Mouse (Mus musculus): ENCODE results near the gene Mdfi. TPM values are rescaled to one million over a fixed set of nuclear protein-coding genes. Genes with fewer than 3 reads are reported as not detected.
A peak's percentile ranks its signal among the peaks of the same experiment; 100 is the strongest.
"Not testable (repeated sequence)": the region's sequence is repeated elsewhere in the genome, so short reads cannot be mapped to it uniquely, and the experiment has no call there.

Gene Mdfi
- polyA plus RNA-seq, 1 experiment from 2014 or later, result 7.7 TPM

GRCm38 (mm10) chr17:47851798-47852360 is 17.4 kb upstream of the Mdfi start:
- peak overlapping the region; percentile 49 for H3K4me2 ChIP-seq (replicated peaks)
- not testable (repeated sequence) for ATAC-seq (ENCODE audit: low FRiP score); DNase-seq (ENCODE audit: low spot score); H3K27ac ChIP-seq; H3K4me1 ChIP-seq (replicated peaks; ENCODE audit: control insufficient read depth, insufficient read depth, low read length); H3K9me3 ChIP-seq (ENCODE audit: control insufficient read depth, low read length); H3K36me3 ChIP-seq (replicated peaks; ENCODE audit: control insufficient read depth, insufficient read depth); H3K9ac ChIP-seq
- WGBS, result 17% methylated on average over 22 of the region's 22 CpGs
- peaks cover 10% of the 10 kb centered on the region for H3K27me3 ChIP-seq (ENCODE audit: control insufficient read depth, insufficient read depth, low read length)
- 0 out of 2 replicates have a peak overlapping the region, but pooled peaks have one; percentile 8 for H3K4me3 ChIP-seq (replicated peaks; ENCODE audit: low read length)

DNA sequence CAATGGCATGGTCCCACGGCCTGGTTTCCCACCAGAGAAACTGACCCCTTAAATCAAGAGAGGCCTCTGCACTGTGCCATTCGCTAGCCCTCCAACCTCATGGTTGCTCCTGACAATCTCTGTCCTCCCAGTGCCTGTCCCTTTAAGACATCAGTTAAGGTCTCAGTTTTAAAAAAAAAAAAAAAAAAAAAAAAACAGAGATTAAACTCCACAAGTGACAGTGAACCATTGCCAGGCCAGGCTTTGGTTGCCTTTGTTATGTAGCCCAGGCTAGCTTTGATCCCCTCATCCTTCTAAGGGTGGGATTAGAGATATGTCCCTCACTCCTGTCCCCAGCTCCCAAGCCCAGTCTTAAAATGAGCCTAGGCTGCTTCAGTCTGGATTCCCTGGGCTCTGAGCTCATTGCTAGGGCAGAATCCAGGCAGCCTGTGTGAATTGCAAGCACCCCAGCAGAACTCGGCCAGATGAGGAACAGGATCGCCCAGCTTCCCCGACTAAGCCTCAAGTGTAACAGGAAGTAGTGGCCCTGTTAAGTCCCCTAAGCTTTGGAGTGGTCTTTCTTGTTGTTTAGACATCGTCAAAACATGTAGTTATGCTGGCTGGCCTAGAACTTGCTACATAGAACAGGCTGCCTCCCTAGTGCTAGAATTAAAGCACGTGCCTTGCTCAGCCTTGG is 16.3 kb upstream of the Mdfi start:
- H3K27ac ChIP-seq, result no peak overlapping the region
- no peak overlapping the region for H3K9ac ChIP-seq
- no peak overlapping the region for H3K4me3 ChIP-seq (replicated peaks; ENCODE audit: low read length)
- H3K4me2 ChIP-seq (replicated peaks), result no peak overlapping the region
- no peak for DNase-seq (ENCODE audit: low spot score)
- no peak for ATAC-seq (ENCODE audit: low FRiP score)
- H3K9me3 ChIP-seq (ENCODE audit: control insufficient read depth, low read length), result no peaks in the 10 kb centered on the region
- 79% methylated on average over 7 of the region's 7 CpGs for WGBS
- H3K36me3 ChIP-seq (replicated peaks; ENCODE audit: control insufficient read depth, insufficient read depth), result no peaks in the 10 kb centered on the region
- no peaks in the 10 kb centered on the region for H3K4me1 ChIP-seq (replicated peaks; ENCODE audit: control insufficient read depth, insufficient read depth, low read length)
- peaks cover 10% of the 10 kb centered on the region for H3K27me3 ChIP-seq (ENCODE audit: control insufficient read depth, insufficient read depth, low read length)

DNA sequence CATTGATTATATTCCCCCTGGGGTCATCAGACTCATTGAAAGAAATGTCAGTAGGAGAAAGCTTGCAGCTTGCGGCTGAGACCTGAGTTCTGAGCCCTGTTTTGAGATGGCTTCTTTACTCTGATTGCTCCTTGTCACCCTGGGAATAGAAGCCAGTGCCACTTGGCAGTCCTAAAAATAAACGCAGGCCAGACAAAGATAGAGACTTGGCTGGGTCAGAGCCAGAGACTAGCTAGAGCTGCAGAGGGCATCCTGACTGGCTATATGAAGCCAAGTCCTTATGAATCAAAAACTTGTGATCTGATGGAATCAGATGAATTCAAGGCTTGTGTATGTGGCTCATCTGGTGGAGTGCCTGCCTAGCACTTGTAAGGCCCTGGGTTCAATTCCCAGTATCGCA is 15.5 kb upstream of the Mdfi start:
- Histone ChIP-seq H3K4me3 (replicated peaks; ENCODE audit: low read length) (no peak overlapping the region), H3K9ac (no peak overlapping the region), H3K4me2 (replicated peaks) (no peak overlapping the region), H3K36me3 (replicated peaks; ENCODE audit: control insufficient read depth, insufficient read depth) (no peaks in the 10 kb centered on the region), H3K4me1 (replicated peaks; ENCODE audit: control insufficient read depth, insufficient read depth, low read length) (no peaks in the 10 kb centered on the region), H3K27me3 (ENCODE audit: control insufficient read depth, insufficient read depth, low read length) (peaks cover 10% of the 10 kb centered on the region), H3K27ac (no peak overlapping the region), H3K9me3 (ENCODE audit: control insufficient read depth, low read length) (no peaks in the 10 kb centered on the region)
- no peak for ATAC-seq (ENCODE audit: low FRiP score)
- no peak for DNase-seq (ENCODE audit: low spot score)
- WGBS, result 69% methylated on average over 3 of the region's 3 CpGs

DNA sequence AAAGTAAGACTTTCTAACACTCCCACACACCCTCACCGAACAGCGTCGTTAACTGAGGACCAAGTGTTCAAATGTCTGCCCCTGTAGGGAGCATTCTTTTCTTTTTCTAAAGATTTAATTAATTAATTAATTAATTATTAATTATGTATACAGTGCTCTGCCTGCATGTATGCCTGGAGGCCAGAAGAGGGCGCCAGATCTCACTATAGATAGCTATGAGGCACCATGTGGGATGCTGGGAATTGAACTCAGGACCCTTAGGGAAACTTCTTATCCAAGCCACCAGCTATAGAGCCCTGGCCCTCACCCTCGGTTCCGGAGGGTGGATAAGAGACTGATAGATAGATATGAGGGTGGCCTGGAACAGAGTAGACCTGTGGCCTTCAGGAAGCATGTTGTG is 13.5 kb upstream of the Mdfi start:
- no peak overlapping the region for H3K9ac ChIP-seq
- no peak overlapping the region for H3K4me2 ChIP-seq (replicated peaks)
- H3K36me3 ChIP-seq (replicated peaks; ENCODE audit: control insufficient read depth, insufficient read depth), result no peaks in the 10 kb centered on the region
- H3K4me3 ChIP-seq (replicated peaks; ENCODE audit: low read length), result no peak overlapping the region
- ATAC-seq (ENCODE audit: low FRiP score) (no peak), DNase-seq (ENCODE audit: low spot score) (no peak)
- H3K27ac ChIP-seq, result no peak overlapping the region
- H3K9me3 ChIP-seq (ENCODE audit: control insufficient read depth, low read length), result no peaks in the 10 kb centered on the region
- H3K4me1 ChIP-seq (replicated peaks; ENCODE audit: control insufficient read depth, insufficient read depth, low read length), result no peaks in the 10 kb centered on the region
- WGBS, result 83% methylated on average over 6 of the region's 6 CpGs
- H3K27me3 ChIP-seq (ENCODE audit: control insufficient read depth, insufficient read depth, low read length), result peaks cover 10% of the 10 kb centered on the region

DNA sequence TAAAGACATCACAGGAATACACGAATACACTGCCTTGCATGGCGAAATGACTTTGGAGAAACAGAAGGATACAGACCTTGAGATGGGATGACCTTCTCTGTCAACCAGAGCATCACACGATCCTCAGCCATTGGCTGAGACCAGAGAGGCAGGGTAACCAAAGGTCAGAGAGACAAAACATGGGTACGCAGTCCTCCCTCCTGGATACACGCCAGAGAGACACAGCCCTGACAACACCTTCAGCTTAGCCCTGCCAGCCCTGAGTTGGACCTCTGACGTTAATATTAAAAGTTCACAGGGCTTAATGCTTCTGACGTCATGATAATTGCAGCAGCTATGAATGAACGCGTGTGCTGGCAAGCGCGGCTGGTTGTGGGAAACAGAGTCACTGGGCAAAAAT is 11.1 kb upstream of the Mdfi start:
- no peaks in the 10 kb centered on the region for H3K9me3 ChIP-seq (ENCODE audit: control insufficient read depth, low read length)
- DNase-seq (ENCODE audit: low spot score) (no peak), ATAC-seq (ENCODE audit: low FRiP score) (no peak)
- H3K36me3 ChIP-seq (replicated peaks; ENCODE audit: control insufficient read depth, insufficient read depth), result no peaks in the 10 kb centered on the region
- no peaks in the 10 kb centered on the region for H3K4me1 ChIP-seq (replicated peaks; ENCODE audit: control insufficient read depth, insufficient read depth, low read length)
- no peaks in the 10 kb centered on the region for H3K27me3 ChIP-seq (ENCODE audit: control insufficient read depth, insufficient read depth, low read length)
- H3K9ac ChIP-seq, result no peak overlapping the region
- WGBS, result 82% methylated on average over 11 of the region's 11 CpGs
- no peak overlapping the region for H3K4me2 ChIP-seq (replicated peaks)
- no peak overlapping the region for H3K4me3 ChIP-seq (replicated peaks; ENCODE audit: low read length)
- H3K27ac ChIP-seq, result no peak overlapping the region

DNA sequence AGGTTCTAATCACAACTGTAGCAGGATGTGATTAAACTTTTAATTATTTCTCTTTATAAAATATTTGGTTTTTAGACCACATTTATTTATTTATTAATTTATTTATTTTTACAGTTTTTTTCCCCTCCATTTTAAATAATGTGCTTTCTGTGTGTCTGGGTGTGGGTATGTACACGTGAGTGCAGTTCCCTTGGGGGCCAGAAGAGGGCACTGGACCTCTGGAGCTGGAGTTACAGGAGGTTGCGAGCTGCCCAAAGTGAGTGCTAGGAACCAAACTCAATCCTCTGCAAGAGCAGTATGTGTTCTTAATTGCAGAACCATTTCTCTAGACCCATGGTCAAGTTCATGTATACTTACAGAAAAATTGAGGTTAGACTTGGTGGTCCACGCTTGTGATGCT is 9.0 kb upstream of the Mdfi start:
- Histone ChIP-seq H3K4me1 (replicated peaks; ENCODE audit: control insufficient read depth, insufficient read depth, low read length) (no peaks in the 10 kb centered on the region), H3K9me3 (ENCODE audit: control insufficient read depth, low read length) (no peaks in the 10 kb centered on the region), H3K36me3 (replicated peaks; ENCODE audit: control insufficient read depth, insufficient read depth) (no peaks in the 10 kb centered on the region), H3K9ac (no peak overlapping the region), H3K27me3 (ENCODE audit: control insufficient read depth, insufficient read depth, low read length) (no peaks in the 10 kb centered on the region), H3K4me3 (replicated peaks; ENCODE audit: low read length) (no peak overlapping the region), H3K27ac (no peak overlapping the region), H3K4me2 (replicated peaks) (no peak overlapping the region)
- WGBS, result 91% methylated on average over 3 of the region's 3 CpGs
- ATAC-seq (ENCODE audit: low FRiP score), result no peak
- DNase-seq (ENCODE audit: low spot score), result no peak

- no peaks in the 10 kb centered on the region for H3K36me3 ChIP-seq (replicated peaks; ENCODE audit: control insufficient read depth, insufficient read depth)
- no peak for DNase-seq (ENCODE audit: low spot score)
These were observed 7.6 kb upstream of the Mdfi start for GRCm38 (mm10) chr17:47841931-47842623.

GRCm38 (mm10) chr17:47841521-47841920 is 7.0 kb upstream of the Mdfi start:
- H3K27me3 ChIP-seq (ENCODE audit: control insufficient read depth, insufficient read depth, low read length), result 0 out of 2 replicates have a peak, but pooled peaks cover 1% of the 10 kb centered on the region
- H3K4me1 ChIP-seq (replicated peaks; ENCODE audit: control insufficient read depth, insufficient read depth, low read length), result no peaks in the 10 kb centered on the region
- no peak overlapping the region for H3K4me3 ChIP-seq (replicated peaks; ENCODE audit: low read length)
- no peak overlapping the region for H3K27ac ChIP-seq
- no peaks in the 10 kb centered on the region for H3K9me3 ChIP-seq (ENCODE audit: control insufficient read depth, low read length)
- no peak for DNase-seq (ENCODE audit: low spot score)
- no peaks in the 10 kb centered on the region for H3K36me3 ChIP-seq (replicated peaks; ENCODE audit: control insufficient read depth, insufficient read depth)
- 83% methylated on average over 8 of the region's 8 CpGs for WGBS
- ATAC-seq (ENCODE audit: low FRiP score), result no peak
- no peak overlapping the region for H3K9ac ChIP-seq
- H3K4me2 ChIP-seq (replicated peaks), result no peak overlapping the region

More at GRCm38 (mm10) chr17:47841931-47842623, 7.6 kb upstream of the Mdfi start:
- 76% methylated on average over 19 of the region's 19 CpGs for WGBS
- Histone ChIP-seq H3K9ac (no peak overlapping the region), H3K4me1 (replicated peaks; ENCODE audit: control insufficient read depth, insufficient read depth, low read length) (no peaks in the 10 kb centered on the region), H3K4me3 (replicated peaks; ENCODE audit: low read length) (no peak overlapping the region), H3K4me2 (replicated peaks) (no peak overlapping the region), H3K27ac (no peak overlapping the region), H3K9me3 (ENCODE audit: control insufficient read depth, low read length) (no peaks in the 10 kb centered on the region), H3K27me3 (ENCODE audit: control insufficient read depth, insufficient read depth, low read length) (no peaks in the 10 kb centered on the region)
- ATAC-seq (ENCODE audit: low FRiP score), result no peak

DNA sequence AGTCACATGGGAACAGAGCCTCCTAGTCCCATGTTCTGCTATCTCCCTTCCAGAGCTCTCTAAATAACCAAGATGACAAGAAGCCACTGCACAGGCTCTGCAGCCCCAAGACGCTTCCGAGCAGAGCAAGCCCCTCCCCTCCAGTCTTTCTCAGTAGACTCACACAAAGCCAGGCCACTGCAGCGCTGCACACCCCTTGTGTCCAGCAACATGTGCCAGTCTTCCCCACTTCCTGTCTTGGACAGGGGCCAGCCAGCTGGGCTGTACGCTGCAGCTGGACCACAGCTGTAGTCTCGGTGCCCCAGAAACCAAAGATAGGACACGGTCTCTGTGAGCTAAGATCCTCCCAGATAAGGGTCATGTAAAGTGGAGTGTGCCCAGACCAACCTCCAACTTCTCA is 3.3 kb upstream of the Mdfi start:
- Histone ChIP-seq H3K27me3 (ENCODE audit: control insufficient read depth, insufficient read depth, low read length) (peaks cover 36% of the 10 kb centered on the region), H3K9ac (no peak overlapping the region), H3K4me1 (replicated peaks; ENCODE audit: control insufficient read depth, insufficient read depth, low read length) (peaks cover 3% of the 10 kb centered on the region; the same call in 1 of the 2 replicates), H3K9me3 (ENCODE audit: control insufficient read depth, low read length) (no peaks in the 10 kb centered on the region), H3K4me2 (replicated peaks) (no peak overlapping the region), H3K36me3 (replicated peaks; ENCODE audit: control insufficient read depth, insufficient read depth) (no peaks in the 10 kb centered on the region), H3K4me3 (replicated peaks; ENCODE audit: low read length) (no peak overlapping the region), H3K27ac (no peak overlapping the region)
- no peak for DNase-seq (ENCODE audit: low spot score)
- 48% methylated on average over 6 of the region's 6 CpGs for WGBS
- no peak for ATAC-seq (ENCODE audit: low FRiP score)
